Mouse (Mus musculus) heart, embryonic 13.5 days (tissue): ENCODE measurements around the gene Rbm33. TPM values are rescaled to one million over a fixed set of nuclear protein-coding genes. Genes with fewer than 3 reads are reported as not detected.

ENCODE experiments used
- ATAC-seq: fragments of 200-750 bp; cut with Nextera tagmentation; 2 replicates; pipeline ENCODE4 v1.8.0; 2017; ENCODE audit warnings: moderate TSS enrichment; ENCODE audit not compliant: insufficient number of reproducible peaks, low FRiP score, low TSS enrichment; ENCODE audit errors: extremely low read depth
- H3K27ac ChIP-seq: fragments of 300-500 bp; sonication (generic); replicated peaks from 2 replicates; pipeline ENCODE4 v1.5.1; 2015; ENCODE audit warnings: moderate library complexity, mild to moderate bottlenecking, inconsistent platforms
- H3K27me3 ChIP-seq: fragments of 300-500 bp; sonication (generic); replicated peaks from 2 replicates; pipeline ENCODE4 v1.6.1; 2015; ENCODE audit warnings: mild to moderate bottlenecking, inconsistent platforms
- H3K36me3 ChIP-seq: fragments of 300-500 bp; sonication (generic); 2 replicates; pipeline ENCODE4 v1.6.1; 2015; ENCODE audit warnings: mild to moderate bottlenecking, inconsistent platforms
- H3K4me1 ChIP-seq: fragments of 300-500 bp; sonication (generic); 2 replicates; pipeline ENCODE4 v1.6.1; 2015; ENCODE audit warnings: inconsistent platforms
- H3K4me2 ChIP-seq: fragments of 300-500 bp; sonication (generic); 2 replicates; pipeline ENCODE4 v1.6.1; 2015; ENCODE audit warnings: inconsistent platforms, mild to moderate bottlenecking, moderate library complexity
- H3K4me3 ChIP-seq: fragments of 300-500 bp; sonication (generic); 2 replicates; pipeline ENCODE4 v1.5.1; 2015; ENCODE audit warnings: moderate library complexity, mild to moderate bottlenecking, inconsistent platforms
- H3K9ac ChIP-seq: fragments of 300-500 bp; sonication (generic); 2 replicates; pipeline ENCODE4 v1.6.1; 2015; ENCODE audit warnings: inconsistent platforms, mild to moderate bottlenecking, moderate library complexity
- H3K9me3 ChIP-seq: fragments of 300-500 bp; sonication (generic); 2 replicates; pipeline ENCODE4 v1.6.1; 2016; ENCODE audit warnings: inconsistent platforms
- WGBS: fragments of 180-500 bp; shearing (Covaris S2); methylation state at CpG from one replicate; pipeline ENCODE4 v1.1.7; 2015; ENCODE audit warnings: mixed read lengths; 5-methylcytosine and 5-hydroxymethylcytosine counted together
- polyA plus RNA-seq: library from polyadenylated mRNA; unstranded; fragments of >200 nt; fragmentation: Nextera tagmentation; extraction: Ambion mirVana; gene quantifications from 2 replicates; pipeline ENCODE4 v1.2.1, GENCODE M21; 2015

The Rbm33 gene
- polyA plus RNA-seq, 1 experiment from 2014 or later: 8.8 TPM

DNA sequence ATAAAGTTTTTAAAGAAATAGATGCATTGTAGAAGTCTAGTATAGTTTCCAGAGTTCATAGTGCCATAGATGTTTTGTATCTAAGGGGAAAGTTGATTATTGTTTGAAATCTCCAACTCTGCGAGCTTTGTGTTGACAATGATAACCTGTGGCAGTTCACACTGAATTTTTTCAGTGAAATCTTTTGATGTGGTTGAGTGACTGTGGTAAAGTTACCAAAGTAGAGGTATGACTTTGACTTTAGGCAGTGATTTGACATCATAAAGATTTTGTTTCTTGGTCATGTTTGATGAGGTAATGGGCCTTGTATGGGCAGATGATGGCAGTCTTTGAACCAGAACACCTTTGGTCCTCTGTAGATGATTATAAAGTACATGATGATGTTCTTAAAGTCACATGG lies 65.4 kb downstream of the Rbm33 start:
- no peaks in the 10 kb centered on the region for H3K4me1 ChIP-seq
- no peaks in the 10 kb centered on the region for H3K9me3 ChIP-seq
- H3K36me3 ChIP-seq: peaks cover 49% of the 10 kb centered on the region
- H3K4me2 ChIP-seq: no peak overlapping the region
- H3K27ac ChIP-seq: no peak overlapping the region
- no peak overlapping the region for H3K9ac ChIP-seq
- WGBS: 98% methylated on average over 1 of the region's 1 CpGs
- no peak overlapping the region for H3K4me3 ChIP-seq
- H3K27me3 ChIP-seq: no peaks in the 10 kb centered on the region
- no peak for ATAC-seq

GRCm38 (mm10) chr5:28386783-28387182 lies 69.9 kb downstream of the Rbm33 start:
- H3K4me3 ChIP-seq: no peak overlapping the region
- no peaks in the 10 kb centered on the region for H3K27me3 ChIP-seq
- WGBS: 90% methylated on average over 3 of the region's 3 CpGs
- H3K36me3 ChIP-seq: peaks cover 64% of the 10 kb centered on the region
- no peak overlapping the region for H3K9ac ChIP-seq
- no peaks in the 10 kb centered on the region for H3K4me1 ChIP-seq
- H3K27ac ChIP-seq: no peak overlapping the region
- H3K4me2 ChIP-seq: no peak overlapping the region
- ATAC-seq: no peak
- no peaks in the 10 kb centered on the region for H3K9me3 ChIP-seq

- no peaks in the 10 kb centered on the region for H3K4me1 ChIP-seq
- no peak overlapping the region for H3K9ac ChIP-seq
- 82% methylated on average over 9 of the region's 9 CpGs for WGBS
- H3K4me2 ChIP-seq: no peak overlapping the region
- H3K27me3 ChIP-seq: no peaks in the 10 kb centered on the region
- no peak overlapping the region for H3K27ac ChIP-seq
- ATAC-seq: no peak
- peaks cover 61% of the 10 kb centered on the region for H3K36me3 ChIP-seq
- no peak overlapping the region for H3K4me3 ChIP-seq
- H3K9me3 ChIP-seq: no peaks in the 10 kb centered on the region
Measured at GRCm38 (mm10) chr5:28387531-28388179, 70.7 kb downstream of the Rbm33 start.

GRCm38 (mm10) chr5:28388184-28388583 lies 71.3 kb downstream of the Rbm33 start:
- Histone ChIP-seq H3K4me1 (no peaks in the 10 kb centered on the region), H3K36me3 (peaks cover 61% of the 10 kb centered on the region), H3K9ac (no peak overlapping the region), H3K9me3 (no peaks in the 10 kb centered on the region), H3K27me3 (no peaks in the 10 kb centered on the region), H3K4me3 (no peak overlapping the region), H3K4me2 (no peak overlapping the region), H3K27ac (no peak overlapping the region)
- WGBS: 51% methylated on average over 3 of the region's 3 CpGs
- ATAC-seq: no peak

DNA sequence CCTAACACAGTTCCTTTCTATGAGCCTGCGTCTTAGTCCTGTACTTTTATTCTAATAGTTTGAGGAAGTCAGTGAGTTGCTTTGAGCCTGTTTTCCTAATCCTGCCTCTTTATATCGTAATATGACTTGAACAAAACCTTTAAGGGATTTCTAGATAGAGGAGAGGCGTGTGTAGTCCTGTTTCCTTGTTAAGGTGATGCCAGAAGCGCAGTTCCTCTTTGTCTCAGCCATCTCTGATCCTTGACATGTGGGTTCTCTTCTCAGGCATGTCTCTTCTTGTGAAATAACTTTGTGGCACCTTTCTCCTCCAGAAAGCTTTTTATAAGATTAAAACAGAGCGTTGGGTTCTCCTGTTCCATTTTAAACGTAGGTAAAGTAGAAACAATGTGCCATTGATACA lies 73.3 kb downstream of the Rbm33 start:
- H3K4me2 ChIP-seq: no peak overlapping the region
- H3K27ac ChIP-seq: no peak overlapping the region
- no peaks in the 10 kb centered on the region for H3K27me3 ChIP-seq
- 93% methylated on average over 6 of the region's 6 CpGs for WGBS
- peaks cover 80% of the 10 kb centered on the region for H3K36me3 ChIP-seq
- no peak for ATAC-seq
- H3K9ac ChIP-seq: no peak overlapping the region
- no peak overlapping the region for H3K4me3 ChIP-seq
- no peaks in the 10 kb centered on the region for H3K4me1 ChIP-seq
- no peaks in the 10 kb centered on the region for H3K9me3 ChIP-seq

DNA sequence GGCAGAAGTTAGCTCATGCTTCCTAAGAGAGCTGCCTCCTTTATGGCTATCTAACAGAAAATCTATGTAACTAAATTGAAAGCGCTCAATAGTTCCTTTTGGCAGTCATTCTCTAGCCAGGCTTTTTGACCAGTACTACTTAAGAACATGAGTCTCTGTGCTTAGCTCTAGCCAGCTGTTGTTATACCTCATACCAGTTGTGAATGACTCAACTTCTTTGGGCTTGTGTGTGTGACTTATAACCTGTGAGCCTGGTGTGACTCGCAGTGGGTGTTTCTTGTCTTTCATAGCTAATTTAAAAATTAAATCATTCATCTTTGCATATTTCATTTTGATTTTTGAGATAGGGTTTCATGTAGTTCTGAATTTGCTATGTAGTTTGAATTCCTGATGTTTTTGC lies 80.4 kb downstream of the Rbm33 start:
- H3K9ac ChIP-seq: no peak overlapping the region
- no peaks in the 10 kb centered on the region for H3K9me3 ChIP-seq
- peaks cover 33% of the 10 kb centered on the region for H3K4me1 ChIP-seq
- 91% methylated on average over 2 of the region's 2 CpGs for whole genome bisulfite sequencing
- ATAC-seq: no peak
- no peak overlapping the region for H3K4me2 ChIP-seq
- no peak overlapping the region for H3K27ac ChIP-seq
- no peak overlapping the region for H3K4me3 ChIP-seq
- no peaks in the 10 kb centered on the region for H3K27me3 ChIP-seq
- H3K36me3 ChIP-seq: peaks cover 56% of the 10 kb centered on the region

- ATAC-seq: no peak
- Histone ChIP-seq H3K27me3 (no peaks in the 10 kb centered on the region), H3K4me1 (peaks cover 47% of the 10 kb centered on the region), H3K36me3 (peaks cover 48% of the 10 kb centered on the region), H3K4me3 (no peak overlapping the region), H3K27ac (no peak overlapping the region), H3K9me3 (no peaks in the 10 kb centered on the region), H3K4me2 (no peak overlapping the region), H3K9ac (no peak overlapping the region)
- WGBS: 56% methylated on average over 3 of the region's 3 CpGs
Measured at GRCm38 (mm10) chr5:28398736-28399135, 81.8 kb downstream of the Rbm33 start.

DNA sequence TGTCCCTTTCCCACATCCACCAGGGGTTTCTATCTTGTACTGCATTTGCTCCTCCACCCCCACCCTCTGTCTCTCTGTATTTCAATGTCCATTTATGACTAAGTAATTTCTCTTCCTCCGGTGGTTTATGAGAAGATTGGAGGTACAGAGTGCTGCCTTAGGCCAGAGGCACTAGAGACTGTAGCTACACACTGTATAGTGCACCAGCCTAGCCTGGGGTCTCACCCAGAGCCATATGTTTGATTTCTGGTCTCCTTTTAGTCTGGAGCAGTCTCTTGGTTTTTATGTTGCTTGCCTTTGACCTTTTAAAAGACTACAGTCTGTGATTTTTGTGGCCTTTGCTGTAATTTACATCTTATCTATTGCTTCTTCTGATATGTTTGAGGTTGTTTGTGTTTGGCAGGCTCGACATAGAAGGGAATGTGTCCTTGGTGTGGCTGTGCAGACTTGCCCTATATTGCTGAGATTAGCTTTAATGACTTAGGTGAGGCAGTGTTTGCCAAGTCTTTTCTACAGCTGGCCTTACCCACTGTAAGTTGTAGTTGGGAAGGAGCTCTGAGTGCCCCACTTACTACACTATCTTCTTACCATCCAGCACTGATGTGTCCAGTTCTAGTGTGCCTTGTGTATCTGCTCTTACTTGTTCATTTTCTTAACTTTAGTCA lies 82.7 kb downstream of the Rbm33 start:
- peaks cover 52% of the 10 kb centered on the region for H3K4me1 ChIP-seq
- H3K4me3 ChIP-seq: no peak overlapping the region
- H3K36me3 ChIP-seq: peaks cover 39% of the 10 kb centered on the region
- ATAC-seq: no peak
- H3K27me3 ChIP-seq: no peaks in the 10 kb centered on the region
- H3K9me3 ChIP-seq: no peaks in the 10 kb centered on the region
- H3K4me2 ChIP-seq: no peak overlapping the region
- 0 out of 2 replicates have a peak overlapping the region, but pooled peaks have one; percentile 36 for H3K27ac ChIP-seq
- H3K9ac ChIP-seq: no peak overlapping the region
- WGBS: 61% methylated on average over 2 of the region's 2 CpGs

DNA sequence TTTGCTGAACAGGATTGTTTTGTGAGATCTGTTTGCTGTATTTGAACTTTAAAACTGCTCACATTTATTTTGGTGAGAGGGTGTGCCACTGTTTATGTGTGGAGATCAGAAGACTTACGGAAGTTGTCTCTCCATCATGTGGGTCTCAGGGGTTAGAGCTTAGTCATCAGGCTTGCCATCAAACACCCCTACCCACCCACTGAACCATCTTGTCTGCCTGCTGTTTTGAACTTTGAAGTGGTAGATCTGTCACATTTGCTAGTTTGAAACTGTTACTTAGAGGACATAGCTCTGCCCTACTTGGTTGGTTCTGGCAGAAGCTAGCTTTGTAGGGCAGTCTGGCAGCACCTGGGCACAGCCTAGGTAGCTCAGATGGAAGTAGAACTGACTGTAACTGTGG lies 85.8 kb downstream of the Rbm33 start:
- 94% methylated on average over 1 of the region's 1 CpGs for WGBS
- Histone ChIP-seq H3K27me3 (no peaks in the 10 kb centered on the region), H3K4me2 (no peak overlapping the region), H3K4me1 (peaks cover 52% of the 10 kb centered on the region), H3K9me3 (no peaks in the 10 kb centered on the region), H3K36me3 (peaks cover 15% of the 10 kb centered on the region), H3K9ac (no peak overlapping the region), H3K27ac (no peak overlapping the region), H3K4me3 (no peak overlapping the region)
- no peak for ATAC-seq

DNA sequence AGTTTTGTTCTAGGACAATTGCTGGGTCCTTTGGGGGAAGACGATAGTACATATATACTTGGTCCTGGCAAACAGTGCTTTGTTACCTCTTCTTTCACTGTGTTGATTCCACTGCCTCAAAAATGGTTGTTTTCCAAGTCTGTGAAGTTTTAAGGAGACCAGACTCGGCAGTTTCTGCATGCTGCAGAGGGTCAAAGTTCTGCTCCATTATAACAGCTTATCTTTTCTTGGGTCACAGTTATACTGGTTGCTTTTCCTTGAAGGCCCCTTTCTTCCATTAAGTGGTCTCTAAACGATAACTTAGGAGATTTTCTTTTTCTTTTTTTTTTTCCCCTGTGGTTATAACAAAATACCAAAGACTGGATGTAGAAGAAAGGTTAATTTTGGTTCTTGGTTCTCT lies 89.7 kb downstream of the Rbm33 start:
- H3K27ac ChIP-seq: no peak overlapping the region
- no peaks in the 10 kb centered on the region for H3K9me3 ChIP-seq
- ATAC-seq: no peak
- H3K36me3 ChIP-seq: peaks cover 37% of the 10 kb centered on the region
- H3K27me3 ChIP-seq: no peaks in the 10 kb centered on the region
- no peak overlapping the region for H3K4me2 ChIP-seq
- no peak overlapping the region for H3K9ac ChIP-seq
- 86% methylated on average over 3 of the region's 3 CpGs for WGBS
- H3K4me1 ChIP-seq: peaks cover 26% of the 10 kb centered on the region
- H3K4me3 ChIP-seq: no peak overlapping the region

GRCm38 (mm10) chr5:28412006-28412685 lies 95.2 kb downstream of the Rbm33 start:
- Histone ChIP-seq H3K4me3 (no peak overlapping the region), H3K36me3 (peaks cover 90% of the 10 kb centered on the region)
- 87% methylated on average over 2 of the region's 2 CpGs for WGBS

More at GRCm38 (mm10) chr5:28412006-28412685, 95.2 kb downstream of the Rbm33 start:
- H3K9ac ChIP-seq: no peak overlapping the region
- no peaks in the 10 kb centered on the region for H3K27me3 ChIP-seq
- no peaks in the 10 kb centered on the region for H3K9me3 ChIP-seq
- no peak overlapping the region for H3K27ac ChIP-seq
- ATAC-seq: no peak
- no peaks in the 10 kb centered on the region for H3K4me1 ChIP-seq
- H3K4me2 ChIP-seq: no peak overlapping the region
